Mouse (Mus musculus) C2C12 (cell line): ENCODE results near the gene Gm49711.

Experiments used
- CEBPB ChIP-seq: IDR thresholded peaks from one replicate; pipeline ENCODE4 v1.6.1; 2011; ENCODE audit warnings: low read depth, mild to moderate bottlenecking, control low read depth, moderate library complexity
- CTCF ChIP-seq: IDR thresholded peaks from one replicate; pipeline ENCODE4 v1.5.1; 2011; ENCODE audit not compliant: control insufficient read depth, insufficient read depth, insufficient read length
- USF1 ChIP-seq: IDR thresholded peaks from one replicate; pipeline ENCODE4 v1.6.1; 2011; ENCODE audit warnings: low read depth, mild to moderate bottlenecking, control low read depth, moderate library complexity

GRCm38 (mm10) chr16:92091876-92092275 is 33.8 kb downstream of the Gm49711 start:
- TF ChIP-seq CEBPB (no peak), USF1 (no peak), CTCF (no peak)
